Mouse (Mus musculus): ENCODE results near the gene Adamts1. TPM values are rescaled to one million over a fixed set of nuclear protein-coding genes. Genes with fewer than 3 reads are reported as not detected.

Gene Adamts1
- total and polyA plus RNA-seq, 3 experiments, result 18.4 to 32.8 (median 31.7) TPM

DNA sequence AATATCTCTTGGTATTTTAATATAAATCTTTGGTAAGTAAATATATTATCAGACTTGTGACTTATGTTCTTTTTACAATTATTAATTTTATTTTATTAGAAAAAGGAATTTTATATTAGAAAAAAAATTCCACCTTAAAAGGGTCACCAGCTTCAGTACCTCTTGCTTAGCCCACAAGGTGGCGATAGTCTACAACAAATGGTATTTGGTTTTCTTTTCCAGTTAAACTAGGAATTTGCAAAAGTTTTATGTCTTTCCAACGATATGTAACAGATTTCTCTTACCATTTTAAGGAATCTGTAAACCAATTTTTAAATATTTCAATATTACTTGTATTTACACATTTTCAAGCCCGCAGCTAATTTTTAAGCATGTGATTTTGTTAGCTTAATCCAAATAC, 4.2 kb upstream of the Adamts1 start:
- H3K27me3 ChIP-seq (ENCODE audit: control insufficient read depth, insufficient read depth, low read length), result no peaks in the 10 kb centered on the region
- intact Hi-C loops (cut with DNase I), result loop anchor here (1.0 to 10.0 kb wide), 10 partner anchors 82 to 1588 kb away; no protein-coding TSS in a partner anchor
- 11% methylated on average over 3 of the region's 3 CpGs for WGBS
- no peaks in the 10 kb centered on the region for H3K36me3 ChIP-seq (ENCODE audit: control insufficient read depth, insufficient read depth, low read length)
- no peak overlapping the region for H3K4me3 ChIP-seq
- DNase-seq, result peak in 1 of 2 experiments; percentile 32
- peaks cover 1% of the 10 kb centered on the region; the same call in 1 of the 2 replicates for H3K4me1 ChIP-seq (ENCODE audit: control insufficient read depth, insufficient read depth, low read length)
- H3K27ac ChIP-seq, result peak overlapping the region; percentile 32; the same call in 1 of the 2 replicates
- H3K9ac ChIP-seq (ENCODE audit: low read depth, low read length), result no peak overlapping the region
- TF ChIP-seq POLR2A (IDR thresholded peaks at IDR 0.05; ENCODE audit: insufficient read depth, low read depth, low read length) (no peak), CTCF (IDR thresholded peaks at IDR 0.05) (peak; percentile 92), EP300 (IDR thresholded peaks at IDR 0.05; ENCODE audit: insufficient read depth, low read depth, low read length) (no peak)
- no peaks in the 10 kb centered on the region for H3K79me2 ChIP-seq (replicated peaks; ENCODE audit: control insufficient read depth, insufficient read depth, low read length)

DNA sequence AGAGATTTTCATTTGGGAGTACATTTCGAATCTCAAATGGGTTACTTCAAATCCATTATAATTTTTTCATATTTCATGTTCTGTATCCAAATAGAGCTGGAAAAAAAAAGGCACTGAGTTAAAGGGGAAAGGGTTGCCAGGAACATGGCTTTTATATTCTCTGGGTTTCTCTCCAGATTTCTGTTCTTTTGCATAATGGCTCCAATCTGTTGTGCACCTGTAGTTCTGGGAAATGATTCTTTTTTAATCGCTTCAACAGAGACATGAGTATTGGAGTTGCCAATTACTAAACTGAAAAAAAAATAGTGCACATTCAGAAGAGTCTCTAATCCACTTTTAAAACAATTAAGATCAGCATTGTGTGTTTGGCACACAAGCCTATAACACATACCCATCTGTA, 2.7 kb upstream of the Adamts1 start:
- Histone ChIP-seq H3K27me3 (ENCODE audit: control insufficient read depth, insufficient read depth, low read length) (no peaks in the 10 kb centered on the region), H3K79me2 (replicated peaks; ENCODE audit: control insufficient read depth, insufficient read depth, low read length) (no peaks in the 10 kb centered on the region), H3K4me1 (ENCODE audit: control insufficient read depth, insufficient read depth, low read length) (peaks cover 1% of the 10 kb centered on the region; the same call in 1 of the 2 replicates), H3K9ac (ENCODE audit: low read depth, low read length) (no peak overlapping the region), H3K27ac (peak overlapping the region; percentile 8), H3K36me3 (ENCODE audit: control insufficient read depth, insufficient read depth, low read length) (no peaks in the 10 kb centered on the region), H3K4me3 (no peak overlapping the region)
- no peak for DNase-seq
- 26% methylated on average over 2 of the region's 2 CpGs for WGBS
- TF ChIP-seq EP300 (IDR thresholded peaks at IDR 0.05; ENCODE audit: insufficient read depth, low read depth, low read length) (no peak), POLR2A (IDR thresholded peaks at IDR 0.05; ENCODE audit: insufficient read depth, low read depth, low read length) (no peak), CTCF (IDR thresholded peaks at IDR 0.05) (no peak)
- intact Hi-C loops (cut with DNase I), result loop anchor here (5.0 to 10.0 kb wide), 6 partner anchors 81 to 1589 kb away; no protein-coding TSS in a partner anchor

DNA sequence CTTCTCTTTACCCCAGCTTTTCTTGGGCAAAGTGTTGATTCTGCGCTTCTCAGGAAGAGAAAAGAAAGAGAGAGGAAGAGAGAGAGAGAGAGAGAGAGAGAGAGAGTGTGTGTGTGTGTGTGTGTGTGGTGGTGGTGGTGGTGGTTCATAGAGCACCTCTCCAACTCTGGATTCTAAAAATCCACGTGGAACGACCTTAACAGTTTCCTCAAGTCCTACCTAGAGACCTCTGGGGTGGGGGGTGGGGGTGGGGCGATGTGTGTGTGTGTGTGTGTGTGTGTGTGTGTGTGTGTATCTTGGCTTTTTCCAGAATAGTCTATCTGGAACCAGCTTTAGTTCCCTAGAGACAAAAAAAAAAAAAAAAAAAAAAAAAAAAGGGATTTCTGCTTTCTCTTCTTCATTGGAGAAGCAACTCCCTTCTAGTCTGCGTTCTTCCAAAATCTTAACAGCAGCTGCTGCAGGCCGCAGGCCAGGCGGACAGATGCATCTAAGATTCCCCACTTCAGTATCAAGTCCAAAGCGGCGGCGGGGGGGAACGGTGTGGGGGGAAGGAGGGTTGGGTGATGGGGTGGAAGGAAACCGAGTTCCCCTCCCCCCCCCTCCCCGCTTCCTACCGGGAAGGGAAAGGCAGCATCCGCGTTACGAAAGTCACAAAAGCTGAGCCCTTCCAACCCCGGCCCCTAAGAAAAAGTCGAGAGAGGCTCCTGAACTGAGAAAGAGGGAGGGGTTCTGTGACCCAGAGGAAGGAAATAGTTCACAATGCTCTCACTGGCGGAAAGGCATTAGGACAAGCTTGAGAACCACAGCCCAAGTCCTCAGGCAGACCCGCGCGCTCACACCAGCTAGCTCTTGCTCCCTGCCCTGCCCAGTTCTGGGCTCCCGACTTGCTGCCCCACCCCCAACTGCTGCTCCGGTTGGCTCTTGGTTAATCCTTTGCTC, 969 bp upstream of the Adamts1 start:
- peak; percentile 84 to 88 for DNase-seq
- Histone ChIP-seq H3K36me3 (ENCODE audit: control insufficient read depth, insufficient read depth, low read length) (peaks cover 10% of the 10 kb centered on the region), H3K79me2 (replicated peaks; ENCODE audit: control insufficient read depth, insufficient read depth, low read length) (no peaks in the 10 kb centered on the region), H3K4me3 (peak overlapping the region; percentile 55), H3K4me1 (ENCODE audit: control insufficient read depth, insufficient read depth, low read length) (peaks cover 7% of the 10 kb centered on the region), H3K9ac (ENCODE audit: low read depth, low read length) (peak overlapping the region; percentile 94), H3K27ac (peak overlapping the region; percentile 96), H3K27me3 (ENCODE audit: control insufficient read depth, insufficient read depth, low read length) (no peaks in the 10 kb centered on the region)
- TF ChIP-seq EP300 (IDR thresholded peaks at IDR 0.05; ENCODE audit: insufficient read depth, low read depth, low read length), result peak; percentile 65; the same call in 1 of the 2 replicates
- TF ChIP-seq POLR2A (IDR thresholded peaks at IDR 0.05; ENCODE audit: insufficient read depth, low read depth, low read length), result peak; percentile 92
- no peak for TF ChIP-seq CTCF (IDR thresholded peaks at IDR 0.05)
- under 1% methylated on average over 24 of the region's 25 CpGs for whole genome bisulfite sequencing
- intact Hi-C loops (cut with DNase I), result loop anchor here (1.0 to 10.0 kb wide), 8 partner anchors 79 to 1591 kb away; no protein-coding TSS in a partner anchor

DNA sequence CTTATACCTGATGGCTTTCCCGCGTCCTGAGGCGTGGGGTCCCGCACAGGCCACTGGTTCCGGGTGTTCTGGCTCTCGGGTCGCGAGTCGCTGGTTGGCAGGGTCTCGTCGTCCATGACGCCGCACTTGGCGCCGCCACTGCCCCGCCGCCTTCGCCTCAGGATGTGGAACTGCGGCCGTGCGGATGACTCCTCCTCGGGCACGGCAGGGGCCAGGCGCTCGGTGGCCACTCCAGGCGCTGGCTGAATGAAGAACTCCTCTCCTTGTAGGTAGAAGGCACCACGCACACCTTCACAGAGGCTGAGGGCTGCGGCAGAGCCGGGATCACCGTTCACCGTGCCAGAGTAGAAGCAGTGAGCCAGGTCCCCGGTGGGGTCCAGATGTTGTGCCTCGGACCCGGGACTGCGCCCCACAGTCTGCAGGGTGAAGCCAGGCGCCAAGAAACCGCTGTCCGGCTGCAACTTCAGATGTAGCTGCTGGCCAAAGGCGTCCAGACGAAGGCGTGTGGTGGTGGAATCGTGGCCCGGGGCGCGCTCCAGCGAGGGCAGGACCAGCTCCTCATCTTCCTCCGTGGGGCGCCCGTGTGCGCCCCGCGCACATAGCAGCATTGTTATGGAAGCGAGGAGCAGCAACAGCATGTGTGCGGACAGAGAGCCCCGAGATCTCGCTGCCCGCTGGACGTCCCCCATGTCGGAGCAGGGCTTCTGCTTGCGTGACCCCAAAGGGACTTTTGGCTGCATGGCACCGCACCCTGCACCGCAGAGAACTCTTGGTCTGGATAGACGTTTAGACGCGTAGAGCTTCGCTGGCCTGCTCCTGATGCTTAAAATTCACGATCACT, 722 bp downstream of the Adamts1 start:
- TF ChIP-seq EP300 (IDR thresholded peaks at IDR 0.05; ENCODE audit: insufficient read depth, low read depth, low read length) (no peak), POLR2A (IDR thresholded peaks at IDR 0.05; ENCODE audit: insufficient read depth, low read depth, low read length) (0 out of 2 replicates have a peak, but pooled peaks have one; percentile 2)
- no peaks in the 10 kb centered on the region for H3K79me2 ChIP-seq (replicated peaks; ENCODE audit: control insufficient read depth, insufficient read depth, low read length)
- peak overlapping the region; percentile 55 for H3K4me3 ChIP-seq
- WGBS, result under 1% methylated on average over 67 of the region's 67 CpGs
- peaks cover 18% of the 10 kb centered on the region for H3K36me3 ChIP-seq (ENCODE audit: control insufficient read depth, insufficient read depth, low read length)
- peaks cover 8% of the 10 kb centered on the region for H3K4me1 ChIP-seq (ENCODE audit: control insufficient read depth, insufficient read depth, low read length)
- intact Hi-C loops (cut with DNase I), result loop anchor here (2.0 to 10.0 kb wide), 10 partner anchors 21 to 1593 kb away; no protein-coding TSS in a partner anchor
- DNase-seq, result peak; percentile 72 to 77
- no peaks in the 10 kb centered on the region for H3K27me3 ChIP-seq (ENCODE audit: control insufficient read depth, insufficient read depth, low read length)
- peak overlapping the region; percentile 94 for H3K9ac ChIP-seq (ENCODE audit: low read depth, low read length)
- H3K27ac ChIP-seq, result peak overlapping the region; percentile 96

DNA sequence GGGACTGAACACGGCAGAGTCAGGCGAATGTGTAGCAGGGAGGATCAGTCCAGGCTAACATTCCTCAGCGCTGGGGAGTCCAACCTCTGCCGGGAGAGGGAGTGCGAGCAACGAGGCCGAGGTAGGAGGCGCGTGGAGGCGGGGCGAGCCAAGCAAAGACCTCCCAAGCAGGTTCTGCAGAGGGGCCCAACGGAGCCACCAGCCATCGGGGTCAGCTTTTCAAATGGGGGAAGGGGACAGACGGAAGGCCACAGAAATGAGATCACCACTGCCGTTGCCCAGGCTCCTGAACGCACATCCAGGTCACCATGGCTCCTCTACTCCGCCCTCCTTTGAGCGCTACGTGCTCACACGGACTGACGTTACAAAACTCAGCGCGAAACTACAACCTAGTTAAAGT, 1.7 kb downstream of the Adamts1 start:
- Histone ChIP-seq H3K79me2 (replicated peaks; ENCODE audit: control insufficient read depth, insufficient read depth, low read length) (no peaks in the 10 kb centered on the region), H3K4me3 (peak overlapping the region; percentile 55), H3K4me1 (ENCODE audit: control insufficient read depth, insufficient read depth, low read length) (peaks cover 8% of the 10 kb centered on the region), H3K27me3 (ENCODE audit: control insufficient read depth, insufficient read depth, low read length) (no peaks in the 10 kb centered on the region), H3K27ac (peak overlapping the region; percentile 96), H3K36me3 (ENCODE audit: control insufficient read depth, insufficient read depth, low read length) (peaks cover 20% of the 10 kb centered on the region), H3K9ac (ENCODE audit: low read depth, low read length) (peak overlapping the region; percentile 94)
- WGBS, result under 1% methylated on average over 23 of the region's 23 CpGs
- peak; percentile 75 for TF ChIP-seq CTCF (IDR thresholded peaks at IDR 0.05)
- 0 out of 2 replicates have a peak, but pooled peaks have one; percentile 45 for TF ChIP-seq POLR2A (IDR thresholded peaks at IDR 0.05; ENCODE audit: insufficient read depth, low read depth, low read length)
- TF ChIP-seq EP300 (IDR thresholded peaks at IDR 0.05; ENCODE audit: insufficient read depth, low read depth, low read length), result no peak
- intact Hi-C loops (cut with DNase I), result loop anchor here (2.0 to 10.0 kb wide), 10 partner anchors 20 to 1594 kb away; no protein-coding TSS in a partner anchor
- peak; percentile 87 to 88 for DNase-seq
